Mouse (Mus musculus): ENCODE data around the gene Bcl7a.

The Bcl7a gene

DNA sequence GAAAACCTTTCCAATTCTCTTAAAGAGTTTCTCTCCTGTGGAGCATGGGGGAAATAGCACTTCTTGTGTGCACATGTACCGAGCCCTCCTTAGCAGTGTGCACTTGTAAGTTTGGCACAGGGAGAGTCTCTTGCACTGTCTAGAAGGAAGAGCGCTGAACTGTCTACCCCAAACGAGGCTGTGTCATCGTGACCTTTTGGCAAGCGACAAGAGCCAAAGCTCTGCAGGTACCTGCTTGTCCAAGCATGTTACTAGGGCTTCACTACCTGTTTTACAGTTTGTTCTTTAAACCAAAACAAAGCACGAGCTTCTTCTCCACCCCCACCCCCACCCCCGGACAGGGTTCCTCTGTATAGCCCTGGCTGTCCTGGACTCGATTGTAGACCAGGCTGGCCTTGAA lies 15.9 kb upstream of the Bcl7a start:
- DNase-seq (ENCODE audit: low spot score in 2 of 2), result no peak

DNA sequence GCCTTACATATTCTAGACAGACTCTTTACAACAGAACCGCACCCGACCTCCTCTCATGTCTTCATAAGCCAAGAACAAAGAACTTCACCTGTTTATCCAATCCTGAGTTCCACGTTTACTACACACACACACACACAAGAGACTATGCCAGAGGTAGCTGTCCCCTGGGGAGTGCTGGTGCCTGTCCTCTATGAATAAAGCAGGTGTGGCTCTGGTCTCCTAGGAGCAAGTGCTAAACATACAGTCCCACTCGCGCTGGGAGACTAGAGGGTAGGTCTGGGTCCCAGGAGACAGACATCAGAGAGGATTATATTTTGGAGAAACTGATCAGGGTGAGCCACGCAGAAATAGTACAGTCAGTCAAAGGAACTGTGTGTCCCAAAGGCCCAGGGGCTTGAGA lies 10.1 kb upstream of the Bcl7a start:
- DNase-seq (ENCODE audit: low spot score in 2 of 2), result no peak

DNA sequence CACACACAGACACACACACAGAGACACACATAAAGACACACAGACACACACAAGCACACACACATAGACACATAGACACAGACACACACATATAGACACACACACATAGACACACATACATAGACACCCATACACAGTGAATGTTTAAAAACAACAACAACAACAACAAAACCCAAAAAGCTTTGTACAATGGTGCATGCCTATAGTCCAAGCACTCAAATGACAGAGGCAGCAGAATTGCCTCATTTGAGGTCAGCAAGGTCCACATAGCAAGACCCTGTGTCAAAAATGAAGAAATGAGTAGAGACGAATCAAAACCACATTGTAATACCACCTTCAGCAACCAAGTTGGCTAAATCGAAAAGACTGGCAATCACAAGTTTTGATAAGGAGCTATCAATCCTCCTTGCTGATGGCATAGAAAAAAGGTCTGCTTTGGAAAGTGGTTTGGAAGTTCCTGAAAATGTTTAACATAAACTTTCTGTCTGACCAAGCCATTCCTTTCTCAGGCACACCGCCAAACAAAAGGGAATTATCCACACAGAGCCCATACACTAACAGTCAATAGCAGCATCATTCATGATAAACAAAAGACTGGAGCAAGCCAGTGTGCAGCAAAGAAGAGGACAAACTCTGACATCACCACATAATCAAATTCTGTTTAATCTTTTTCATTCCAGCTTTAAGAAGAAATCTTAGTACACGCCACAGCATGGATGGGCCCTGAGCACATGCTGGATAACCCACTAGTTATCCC lies 7.3 kb upstream of the Bcl7a start:
- DNase-seq (ENCODE audit: low spot score in 2 of 2), result no peak

DNA sequence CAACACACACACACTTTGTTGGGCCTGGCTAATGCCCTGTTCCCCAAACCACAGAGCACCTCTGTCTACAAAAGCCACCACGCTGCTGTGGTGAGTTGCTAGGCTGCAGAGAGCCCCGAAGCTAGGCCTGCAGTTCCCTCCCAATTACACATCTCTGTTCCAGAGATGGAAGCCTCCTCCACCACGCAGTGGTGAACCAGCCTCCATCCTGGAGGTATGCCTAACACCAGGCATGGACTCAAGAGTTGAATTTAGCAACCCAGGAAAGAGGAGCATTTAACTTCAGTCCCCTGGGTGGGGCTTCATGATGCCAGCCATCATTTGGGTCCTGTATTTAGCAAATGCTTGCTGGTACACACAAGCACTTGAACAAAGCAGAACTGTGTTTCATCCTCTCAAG lies 5.2 kb upstream of the Bcl7a start:
- no peak for DNase-seq (ENCODE audit: low spot score in 2 of 2)

DNA sequence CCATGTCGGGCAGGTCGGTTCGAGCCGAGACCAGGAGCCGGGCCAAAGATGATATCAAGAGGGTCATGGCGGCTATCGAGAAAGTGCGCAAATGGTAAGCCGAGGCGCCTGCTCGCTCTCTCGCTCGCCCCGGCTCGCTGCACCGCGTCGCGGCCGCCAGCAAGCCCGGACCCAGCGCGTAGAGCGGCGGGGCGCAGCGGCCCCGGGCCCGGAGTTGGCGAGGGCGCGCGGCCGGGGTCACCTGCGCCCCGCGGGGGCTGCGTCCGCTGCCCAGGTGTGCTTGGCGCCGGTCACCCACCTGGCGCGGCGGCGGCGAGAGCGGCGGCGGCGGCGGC lies 961 bp downstream of the Bcl7a start:
- DNase-seq (ENCODE audit: low spot score in 2 of 2), result no peak

DNA sequence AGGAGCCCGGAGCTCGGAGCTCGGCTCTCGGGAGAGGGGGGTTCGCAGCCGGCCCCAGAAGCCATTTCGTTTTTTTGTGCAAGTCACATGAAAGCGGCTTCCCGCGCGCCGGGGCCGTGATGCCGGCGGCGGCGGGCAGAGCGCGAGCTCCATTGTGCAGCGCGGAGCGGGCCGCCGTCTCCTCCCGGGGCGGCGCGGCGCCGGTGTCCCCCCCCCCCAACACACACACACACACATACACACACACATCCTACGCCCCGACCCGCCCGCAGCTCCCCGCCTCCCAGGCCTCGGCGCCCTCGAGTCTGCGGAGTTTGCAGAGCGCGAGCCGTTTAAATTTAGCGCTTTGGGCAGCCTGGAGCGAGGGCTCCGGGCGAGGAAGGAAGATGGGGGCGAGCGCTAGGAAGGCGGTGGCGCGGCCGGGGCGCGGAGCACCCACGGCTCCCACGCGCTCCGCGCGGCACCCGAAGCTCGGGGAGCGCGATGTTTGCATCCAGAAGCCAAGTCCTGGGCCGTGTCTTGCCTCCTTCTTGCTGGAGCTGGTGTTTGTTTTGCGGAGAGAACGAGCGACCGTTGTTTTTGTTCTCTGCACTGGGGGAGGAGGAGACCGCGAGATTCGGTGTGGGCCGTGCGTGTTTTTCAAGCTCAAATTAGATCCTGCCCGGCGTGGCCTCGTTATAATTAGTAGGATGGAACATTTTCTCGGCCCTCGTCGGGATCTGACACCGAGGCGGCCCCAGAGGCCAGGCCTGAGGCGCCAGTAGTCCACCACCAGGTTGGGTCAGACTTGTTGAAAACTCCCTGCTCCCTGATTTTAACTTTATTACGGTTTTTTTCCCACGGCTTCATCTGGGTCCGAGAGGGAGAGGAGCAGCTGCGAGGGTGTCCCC lies 1.6 kb downstream of the Bcl7a start:
- DNase-seq (ENCODE audit: low spot score in 2 of 2), result peak; percentile 51 to 67

DNA sequence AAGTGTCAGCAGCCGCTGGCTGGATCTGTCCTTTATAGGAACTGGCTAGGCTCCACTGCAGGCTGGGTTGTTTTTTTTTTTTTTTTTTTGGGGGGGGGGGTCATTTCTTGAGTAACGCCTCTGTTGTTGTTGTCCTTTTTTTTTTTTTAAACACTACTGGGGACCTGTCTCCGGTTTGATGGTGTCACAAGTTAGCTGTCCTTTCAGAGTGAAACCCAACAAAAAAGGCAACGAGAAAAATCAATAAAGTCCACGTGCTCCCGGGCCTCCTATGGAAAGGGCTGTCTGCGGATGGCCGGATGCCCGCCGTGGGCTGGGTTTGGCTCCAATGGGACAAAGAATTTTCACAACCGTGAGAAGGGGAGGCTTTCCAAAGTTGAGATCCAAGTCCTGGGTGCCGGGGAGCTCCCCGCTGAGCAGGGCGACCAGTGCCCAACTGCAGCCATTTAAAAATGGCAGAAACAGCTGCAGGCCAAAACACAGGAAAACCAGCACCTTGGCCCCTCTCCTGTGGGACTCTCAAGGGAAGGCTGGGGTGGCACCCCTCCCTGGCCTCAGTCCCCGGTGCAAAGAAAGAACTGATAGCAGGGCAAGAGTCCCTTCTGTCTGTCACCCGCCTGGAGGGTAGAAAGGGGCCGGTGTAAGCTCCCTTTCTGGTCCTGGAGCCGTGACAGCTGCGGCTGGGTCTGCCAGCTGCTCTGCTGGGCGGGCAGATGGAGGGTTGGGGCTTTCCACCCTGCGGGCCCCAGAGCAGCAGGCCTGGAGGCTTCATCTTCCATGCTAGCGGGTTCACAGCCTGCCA lies 2.4 kb downstream of the Bcl7a start:
- peak; percentile 68 to 71 for DNase-seq (ENCODE audit: low spot score in 2 of 2)

DNA sequence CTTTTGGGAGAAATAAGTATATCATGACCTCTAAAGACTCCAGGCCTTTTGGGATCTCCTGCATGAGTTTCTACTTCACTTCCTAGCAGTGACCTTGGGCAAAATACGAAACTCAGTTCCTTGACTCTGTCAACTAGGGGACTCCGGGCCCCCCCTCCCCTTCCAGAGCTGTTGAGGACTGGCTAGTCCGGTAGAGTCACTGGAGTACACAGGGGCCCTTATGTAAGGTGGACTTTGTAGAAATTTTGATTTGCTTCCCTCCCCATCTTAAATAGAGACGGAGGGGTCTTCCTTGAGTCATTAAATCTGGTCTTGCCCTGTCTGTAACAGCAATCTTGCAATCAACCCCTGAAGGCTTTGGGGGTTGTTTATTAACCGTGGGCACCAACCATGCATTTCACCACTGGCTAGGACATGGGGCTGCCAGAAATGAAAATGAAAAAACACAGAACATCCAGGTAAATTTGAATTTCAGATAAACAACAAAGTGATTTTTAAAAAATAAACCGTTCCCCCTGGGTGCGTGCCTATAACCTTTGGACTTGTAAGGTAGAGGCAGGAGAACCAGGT lies 3.2 kb downstream of the Bcl7a start:
- DNase-seq (ENCODE audit: low spot score in 2 of 2), result no peak

DNA sequence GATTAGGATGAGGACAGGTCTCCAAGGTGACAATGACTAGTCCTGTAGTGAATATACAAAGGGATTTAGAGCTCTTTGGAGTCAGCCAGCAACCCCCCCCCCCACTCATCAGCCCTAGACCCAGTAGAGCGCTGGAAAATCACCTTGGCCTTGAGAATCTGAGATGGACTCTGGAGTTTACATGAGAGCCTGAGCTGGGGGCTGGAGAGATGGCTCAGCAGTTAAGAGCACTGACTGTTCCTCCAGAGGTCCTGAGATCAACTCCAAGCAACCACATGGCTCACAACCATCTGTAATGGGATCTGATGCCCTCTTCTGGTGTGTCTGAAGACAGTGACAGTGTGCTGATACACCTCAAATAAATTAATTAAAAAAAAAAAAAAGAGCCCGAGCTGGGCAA lies 4.4 kb downstream of the Bcl7a start:
- DNase-seq (ENCODE audit: low spot score in 2 of 2), result no peak

DNA sequence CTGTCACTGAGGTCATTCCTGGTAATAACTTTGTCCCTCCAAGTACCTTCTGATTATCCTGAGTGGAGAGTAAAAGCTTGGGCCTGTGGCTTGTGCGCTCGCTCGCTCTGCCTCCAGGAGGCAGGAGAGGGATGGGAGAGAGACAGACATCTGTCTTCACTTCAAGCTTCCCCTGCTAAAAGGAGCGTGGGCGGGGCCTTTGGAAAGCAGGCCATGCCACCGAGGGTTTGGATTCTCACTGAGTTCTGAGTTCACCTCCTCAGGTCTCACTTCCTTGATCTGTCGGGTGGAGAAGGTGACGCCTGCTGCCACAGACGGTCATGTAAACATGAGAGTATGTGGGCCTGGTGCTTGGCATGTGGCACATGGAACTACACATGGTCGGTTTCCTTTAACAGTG lies 6.8 kb downstream of the Bcl7a start:
- DNase-seq (ENCODE audit: low spot score in 2 of 2), result peak; percentile 26 to 41

DNA sequence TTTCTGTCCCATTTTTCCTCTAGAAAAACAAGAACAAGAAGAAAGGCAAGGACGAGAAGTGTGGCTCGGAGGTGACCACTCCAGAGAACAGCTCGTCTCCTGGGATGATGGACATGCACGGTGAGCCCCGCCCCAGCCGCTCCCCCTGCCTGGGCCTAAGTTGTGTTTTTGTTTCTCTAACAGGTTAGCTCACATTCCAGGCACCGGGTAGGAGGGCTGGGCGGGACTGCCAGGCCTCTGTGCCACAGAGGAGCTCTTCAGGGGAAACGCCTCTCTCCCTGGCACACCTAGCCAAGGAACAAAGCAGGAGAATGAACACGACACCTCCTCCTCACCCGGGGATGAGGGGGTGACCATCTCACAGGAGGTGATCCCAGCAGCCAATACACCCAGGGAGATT lies 12.3 kb downstream of the Bcl7a start:
- no peak for DNase-seq (ENCODE audit: low spot score in 2 of 2)

DNA sequence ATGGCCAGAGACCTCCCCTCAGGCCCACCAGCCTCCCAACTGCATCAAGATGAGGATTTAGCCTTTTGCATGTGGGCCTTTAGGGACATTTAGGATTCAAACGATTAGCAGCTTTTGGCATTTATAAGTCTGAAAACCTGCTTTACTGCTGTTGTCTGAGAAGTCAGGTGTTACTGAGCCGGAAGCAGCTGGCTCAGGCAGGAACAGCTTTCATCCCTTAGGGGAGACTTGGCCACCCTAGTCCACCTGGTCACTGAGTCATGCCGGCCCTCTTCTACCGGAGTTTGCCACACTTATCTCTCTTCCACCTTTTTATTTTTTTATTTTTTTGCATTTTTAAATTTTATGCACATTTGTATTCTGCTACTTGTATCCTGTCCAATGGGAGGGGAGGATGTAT lies 13.6 kb downstream of the Bcl7a start:
- DNase-seq (ENCODE audit: low spot score in 2 of 2), result no peak

DNA sequence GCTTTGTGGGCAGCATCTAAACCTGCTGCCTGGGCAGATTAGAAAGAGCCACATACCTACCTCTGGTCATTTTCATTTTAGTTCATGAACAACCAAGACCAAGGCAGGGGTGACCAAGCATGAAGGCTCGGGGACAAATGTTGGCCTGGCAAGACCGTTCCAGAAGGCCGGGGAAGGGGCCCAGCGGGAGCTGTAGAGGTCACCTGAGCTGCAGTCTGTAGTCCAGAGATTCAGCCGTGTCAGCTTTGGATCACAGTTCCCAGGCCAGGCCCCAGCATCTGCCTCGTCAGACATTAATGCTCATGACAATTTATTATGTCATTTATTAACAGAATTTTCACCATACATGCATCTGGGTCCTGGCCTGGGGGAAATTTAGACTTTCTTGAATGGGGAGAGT lies 15.8 kb downstream of the Bcl7a start:
- DNase-seq (ENCODE audit: low spot score in 2 of 2), result no peak

DNA sequence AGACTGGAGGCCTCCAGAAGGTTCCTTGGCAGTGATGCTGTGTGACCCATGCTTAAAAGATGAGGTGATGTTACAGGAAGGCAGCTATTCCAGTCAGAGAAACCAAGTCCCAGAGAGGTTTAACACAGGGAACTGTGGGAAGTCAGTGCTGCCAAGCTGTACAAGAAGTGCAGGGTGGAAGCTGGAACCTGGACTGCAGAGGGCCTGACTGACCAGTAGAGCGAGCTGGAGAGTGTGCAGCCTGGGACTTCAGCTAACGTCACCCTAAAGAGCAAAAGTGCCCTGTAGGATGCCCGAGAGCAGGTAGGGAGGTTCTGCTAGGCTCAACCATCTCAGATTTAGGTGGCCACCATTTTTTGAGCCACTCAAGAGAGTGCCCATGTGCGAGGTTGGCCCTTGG lies 19.3 kb downstream of the Bcl7a start:
- DNase-seq (ENCODE audit: low spot score in 2 of 2), result no peak

DNA sequence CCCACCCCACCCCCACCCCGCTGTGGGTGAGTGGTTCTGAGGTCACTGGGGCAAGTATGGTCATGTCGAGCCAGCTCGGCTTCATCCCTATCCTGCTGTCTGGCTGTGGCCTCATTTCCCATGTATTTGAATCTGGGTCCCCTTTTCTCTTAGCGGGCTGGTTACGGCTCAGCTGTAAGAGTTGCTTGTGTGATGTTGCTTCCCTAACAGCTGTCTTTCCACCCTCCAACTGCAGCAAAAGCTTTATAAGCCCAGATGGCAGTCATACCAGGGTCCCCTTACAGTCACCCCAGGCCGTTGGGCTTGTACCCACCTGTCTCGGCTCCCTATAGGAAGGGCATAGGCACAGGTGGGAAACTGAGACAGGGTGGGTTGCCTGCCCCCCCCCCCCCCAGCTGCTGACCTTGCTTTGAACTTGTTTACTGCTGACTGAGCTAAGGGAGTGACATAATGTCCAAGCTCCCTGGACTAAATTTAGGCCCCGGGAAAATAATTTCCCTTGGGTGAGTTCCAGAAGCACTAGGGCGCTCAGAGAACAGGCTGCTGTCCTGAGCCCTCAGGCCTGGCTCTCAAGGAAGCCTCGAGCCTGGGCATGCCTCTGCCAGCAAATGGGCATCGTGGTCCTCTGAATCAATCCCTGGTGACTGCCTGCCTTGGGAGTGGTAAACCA lies 20.8 kb downstream of the Bcl7a start:
- DNase-seq (ENCODE audit: low spot score in 2 of 2), result no peak

DNA sequence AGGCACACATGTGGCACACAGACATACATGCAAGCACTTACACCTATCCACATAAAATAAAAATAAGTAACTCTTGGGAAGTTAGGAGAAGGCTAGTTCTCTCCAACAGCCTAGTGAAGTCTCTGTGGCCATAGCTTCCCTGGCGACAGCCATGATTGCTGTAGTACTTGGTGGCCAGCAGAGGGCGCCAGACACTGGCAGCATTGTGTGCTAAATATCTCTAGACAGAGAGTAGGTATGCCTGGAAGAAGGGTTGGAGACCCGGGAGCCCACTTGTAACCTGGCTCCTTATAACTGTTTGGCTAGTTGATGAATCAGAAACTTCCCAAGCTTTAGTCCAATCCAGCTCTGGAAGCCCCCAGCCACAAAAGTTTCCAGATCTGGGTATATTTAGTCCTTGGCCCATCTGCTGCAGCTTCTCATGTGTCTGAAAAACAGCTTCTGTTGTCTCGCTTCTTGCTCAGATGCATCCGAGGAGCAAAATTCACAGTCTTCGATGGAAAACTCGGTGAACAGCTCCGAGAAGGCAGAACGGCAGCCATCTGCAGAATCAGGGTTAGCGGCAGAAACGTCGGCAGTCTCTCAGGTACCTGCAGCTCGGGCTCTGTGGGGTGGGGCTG lies 25.3 kb downstream of the Bcl7a start:
- peak in 1 of 2 experiments; percentile 37 for DNase-seq (ENCODE audit: low spot score in 2 of 2)

DNA sequence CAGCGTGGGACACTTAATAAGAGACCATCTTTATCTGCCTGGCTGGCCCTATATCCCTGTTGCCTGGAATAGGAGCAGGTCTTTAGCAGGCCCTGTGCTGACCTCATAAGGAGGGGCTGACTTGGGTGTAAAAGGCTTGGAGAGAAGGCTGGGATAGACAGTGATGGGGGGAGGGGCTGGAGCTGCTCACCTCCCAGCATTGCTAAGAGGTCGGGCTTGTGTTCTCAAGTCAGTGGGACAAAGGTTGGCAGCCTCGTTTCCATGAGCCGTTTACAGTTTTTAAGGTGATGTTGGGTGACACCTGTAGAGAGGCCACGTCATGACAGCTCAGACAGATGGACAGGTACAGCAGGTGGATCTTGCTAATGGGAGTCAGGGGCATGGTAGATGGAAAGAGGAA lies 26.4 kb downstream of the Bcl7a start:
- DNase-seq (ENCODE audit: low spot score in 2 of 2), result no peak

DNA sequence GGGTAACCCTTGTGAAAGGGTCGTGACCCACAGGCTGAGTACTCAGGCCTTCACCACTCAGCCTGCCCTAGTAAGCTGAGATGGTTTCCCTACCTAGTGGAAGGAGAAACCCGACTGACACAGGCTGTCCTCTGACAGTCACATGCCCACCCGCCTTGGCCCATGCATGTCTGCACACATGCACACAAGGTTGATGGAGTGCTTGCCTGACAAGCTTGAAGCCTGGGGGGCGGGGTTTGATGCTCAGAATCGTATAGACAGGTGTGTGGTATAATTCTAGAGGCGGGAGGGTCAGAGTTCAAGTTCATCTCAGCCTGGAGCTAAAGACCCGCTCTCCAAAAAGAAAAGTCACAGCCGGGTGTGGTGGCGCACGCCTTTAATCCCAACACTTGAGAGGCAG lies 31.6 kb downstream of the Bcl7a start:
- DNase-seq (ENCODE audit: low spot score in 2 of 2), result no peak

DNA sequence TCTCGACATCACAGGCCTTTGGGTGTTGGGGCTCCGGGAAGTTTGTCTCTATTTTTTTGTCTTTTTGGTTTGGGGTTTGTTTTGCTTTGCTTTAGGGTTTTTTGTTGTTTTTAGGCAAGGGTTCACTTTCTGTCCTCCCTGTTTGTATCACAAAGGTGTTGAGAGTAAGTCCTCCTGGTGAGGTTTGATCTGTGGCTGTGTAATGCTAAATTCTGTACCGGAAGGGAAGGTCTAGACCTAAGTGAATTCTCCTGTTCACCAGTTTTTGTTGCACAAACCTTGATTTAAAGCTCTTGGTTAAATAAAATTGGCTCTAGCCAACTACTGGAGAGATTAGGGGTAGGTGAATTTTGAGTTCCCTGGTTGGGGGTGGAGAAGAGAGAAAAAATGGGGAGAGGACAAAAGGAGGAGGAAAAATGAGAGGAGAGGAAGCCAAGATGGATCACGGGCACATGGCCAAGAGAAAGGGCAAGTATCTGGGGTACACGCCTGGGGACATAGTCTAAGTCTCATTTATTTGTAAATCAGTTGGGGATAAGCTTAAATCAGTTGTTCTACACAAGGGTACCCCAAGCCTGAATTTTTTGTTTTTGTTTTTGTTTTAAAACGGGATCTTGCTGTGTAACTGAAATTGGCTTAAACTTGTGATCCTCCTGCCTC lies 32.3 kb downstream of the Bcl7a start:
- no peak for DNase-seq (ENCODE audit: low spot score in 2 of 2)

DNA sequence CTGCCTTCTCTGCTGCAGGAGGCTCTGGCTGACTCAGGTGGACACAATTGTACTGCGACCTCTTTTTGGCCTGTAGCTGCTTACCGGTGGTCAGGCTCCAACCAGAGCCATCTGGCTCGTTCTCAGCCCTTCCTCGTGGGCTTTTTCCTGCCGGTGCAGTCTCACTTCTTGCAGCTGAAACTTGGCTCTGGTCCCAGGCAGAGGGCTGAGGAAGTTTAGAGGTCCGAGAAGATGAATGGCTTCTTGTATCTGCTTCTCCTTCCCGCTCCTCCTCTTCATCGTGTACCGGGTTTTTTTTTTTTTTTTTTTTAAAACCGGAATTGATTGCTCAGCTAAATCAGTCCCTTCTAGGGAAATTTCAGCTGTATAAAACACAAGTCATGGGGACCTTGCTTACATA lies 32.9 kb downstream of the Bcl7a start:
- DNase-seq (ENCODE audit: low spot score in 2 of 2), result no peak

All from thymus, postnatal 10 days (tissue).